Mouse (Mus musculus) forebrain, embryonic 11.5 days (tissue): ENCODE results near the gene Tsc22d3. TPM values are rescaled to one million over a fixed set of nuclear protein-coding genes. Genes with fewer than 3 reads are reported as not detected.
A peak's percentile ranks its signal among the peaks of the same experiment; 100 is the strongest.

ENCODE experiments used
- ATAC-seq: fragments of 200-750 bp; cut with Nextera tagmentation; replicated peaks from 2 replicates; pipeline ENCODE4 v1.8.0; 2017; ENCODE audit warnings: moderate TSS enrichment; ENCODE audit not compliant: low FRiP score
- DNase-seq: peaks from one replicate; pipeline ENCODE4 v3.0.0-alpha.2; 2017; ENCODE audit warnings: low spot score
- H3K27ac ChIP-seq: fragments of 300-500 bp; sonication (generic); 2 replicates; pipeline ENCODE4 v1.5.1; 2014; ENCODE audit warnings: low read depth, low read length
- H3K27me3 ChIP-seq: fragments of 300-500 bp; sonication (generic); 2 replicates; pipeline ENCODE4 v1.6.1; 2014; ENCODE audit warnings: mild to moderate bottlenecking, low read length, mixed read lengths; ENCODE audit not compliant: control insufficient read depth, insufficient read depth
- H3K36me3 ChIP-seq: fragments of 300-500 bp; sonication (generic); 2 replicates; pipeline ENCODE4 v1.6.1; 2014; ENCODE audit warnings: mild to moderate bottlenecking, low read length, moderate library complexity, mixed read lengths; ENCODE audit not compliant: control insufficient read depth, insufficient read depth
- H3K4me1 ChIP-seq: fragments of 300-500 bp; sonication (generic); replicated peaks from 2 replicates; pipeline ENCODE4 v1.6.1; 2014; ENCODE audit warnings: low read length, mixed read lengths; ENCODE audit not compliant: control insufficient read depth, insufficient read depth
- H3K4me2 ChIP-seq: fragments of 300-500 bp; sonication (generic); 2 replicates; pipeline ENCODE4 v1.6.1; 2014; ENCODE audit warnings: low read depth, mild to moderate bottlenecking, low read length, moderate library complexity, mixed read lengths; ENCODE audit not compliant: severe bottlenecking
- H3K4me3 ChIP-seq: fragments of 300-500 bp; sonication (generic); 2 replicates; pipeline ENCODE4 v1.5.1; 2014; ENCODE audit warnings: low read depth, low read length
- H3K9ac ChIP-seq: fragments of 300-500 bp; sonication (generic); 2 replicates; pipeline ENCODE4 v1.6.1; 2014; ENCODE audit warnings: low read length
- H3K9me3 ChIP-seq: fragments of 300-500 bp; sonication (generic); 2 replicates; pipeline ENCODE4 v1.6.1; 2016; ENCODE audit warnings: low read length, mixed read lengths; ENCODE audit not compliant: control insufficient read depth
- WGBS: fragments of 180-500 bp; shearing (Covaris S2); extraction: QIAGEN DNeasy Blood & Tissue Kit; methylation state at CpG from one replicate; pipeline ENCODE4 v1.1.7; 2014; 5-methylcytosine and 5-hydroxymethylcytosine counted together
- polyA plus RNA-seq: library from polyadenylated mRNA; unstranded; fragments of >200 nt; fragmentation: Nextera tagmentation; extraction: Ambion mirVana; gene quantifications from 2 replicates; pipeline ENCODE4 v1.2.1, GENCODE M21; 2014

Tsc22d3 gene
- polyA plus RNA-seq: 101 and 105 TPM in 2 replicates

DNA sequence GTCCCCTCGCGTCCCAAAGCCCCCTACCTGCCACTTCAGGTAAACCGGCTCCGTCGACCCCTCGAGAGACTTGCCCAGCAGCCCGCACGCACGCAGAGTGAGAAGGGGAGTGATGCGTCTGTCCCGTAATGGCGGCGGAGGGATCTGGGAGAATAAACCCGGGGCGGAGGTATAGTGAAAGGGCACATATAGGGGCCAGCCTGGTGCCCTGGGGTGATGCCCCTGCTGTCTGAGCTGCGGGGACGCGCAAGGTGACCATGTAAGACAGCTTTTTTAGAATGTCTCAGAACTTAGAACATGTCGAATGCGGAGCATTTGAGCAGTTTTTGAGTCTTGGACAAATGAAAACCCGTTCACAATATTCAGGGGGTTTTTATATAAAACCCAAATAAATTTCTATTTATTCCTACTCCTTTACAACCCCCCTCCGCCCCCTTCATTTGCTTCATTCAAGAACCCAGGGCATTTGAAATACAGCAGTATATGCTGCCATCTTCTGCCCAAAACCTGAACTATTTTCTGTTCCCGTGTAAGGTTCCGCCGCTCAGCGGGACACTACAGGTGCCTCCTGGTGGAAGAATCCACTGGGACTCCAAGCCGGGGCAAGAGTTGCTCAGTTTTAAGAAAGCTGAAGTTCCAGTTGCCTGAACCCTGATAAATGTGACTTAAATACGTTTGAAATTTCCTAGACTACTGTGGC is at the start of gene Tsc22d3:
Gene Tsc22d3 (minus strand): TSS at position 250 of the 700 bp plus-strand sequence.
- H3K4me3 ChIP-seq: peak within 1 kb of the TSS; percentile 43
- H3K9ac ChIP-seq: no peak within 1 kb of the TSS
- no peak; the same call in none of the 2 replicates for ATAC-seq
- no peaks in the 10 kb centered on the region for H3K9me3 ChIP-seq
- H3K4me2 ChIP-seq: peak within 1 kb of the TSS; percentile 67
- no peak within 1 kb of the TSS for H3K27ac ChIP-seq
- H3K36me3 ChIP-seq: no peaks in the 10 kb centered on the region
- WGBS: 30% methylated on average over 28 of the region's 28 CpGs
- no peaks in the 10 kb centered on the region for H3K4me1 ChIP-seq
- H3K27me3 ChIP-seq: peaks cover 41% of the 10 kb centered on the region
- peak; percentile 59 for DNase-seq

DNA sequence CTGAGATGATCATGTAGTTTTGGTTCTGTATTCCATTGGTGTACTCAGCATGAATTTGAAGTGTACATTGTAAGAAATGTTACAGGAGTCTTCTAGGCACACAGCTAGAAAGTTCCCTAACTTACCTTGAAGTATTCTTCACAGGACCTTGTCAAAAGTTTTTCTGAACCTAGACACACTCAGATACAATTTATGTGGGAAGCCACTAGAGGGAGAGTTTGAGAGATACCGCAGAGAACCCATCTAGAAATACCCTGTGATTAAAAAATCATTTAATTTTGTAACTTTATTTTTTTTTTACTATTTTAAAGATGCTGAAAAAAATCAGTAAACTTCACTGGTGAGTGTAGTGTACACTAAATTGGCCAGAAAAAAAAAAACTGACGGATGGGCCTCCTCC is 39.1 kb upstream of the Tsc22d3 start:
- H3K4me1 ChIP-seq: no peaks in the 10 kb centered on the region

DNA sequence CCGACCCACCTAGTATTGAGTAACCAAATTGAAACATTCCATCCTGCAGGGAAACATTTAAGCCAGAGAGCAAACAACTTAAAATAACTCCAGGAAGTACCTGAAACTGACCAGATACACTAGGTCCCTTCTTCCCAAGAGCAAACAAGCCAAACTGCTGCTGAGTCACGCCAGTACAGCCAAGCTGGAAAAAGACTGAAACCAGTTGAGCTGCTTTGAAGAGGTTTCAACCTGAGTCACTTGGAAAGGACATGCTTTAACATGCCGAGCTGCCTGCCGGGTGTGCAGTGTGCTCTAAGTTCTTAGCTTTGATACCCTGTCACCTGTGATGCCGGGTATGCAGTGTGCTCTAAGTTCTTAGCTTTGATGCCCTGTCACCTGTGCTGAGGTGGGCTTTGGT is 37.6 kb upstream of the Tsc22d3 start:
- no peaks in the 10 kb centered on the region for H3K36me3 ChIP-seq
- ATAC-seq (no peak), DNase-seq (no peak)
- H3K4me1 ChIP-seq: no peaks in the 10 kb centered on the region
- no peaks in the 10 kb centered on the region; the same call in 1 of the 2 replicates for H3K27me3 ChIP-seq
- no peak overlapping the region for H3K4me3 ChIP-seq
- 88% methylated on average over 5 of the region's 5 CpGs for WGBS
- H3K9me3 ChIP-seq: no peaks in the 10 kb centered on the region
- H3K4me2 ChIP-seq: no peak overlapping the region
- no peak overlapping the region for H3K27ac ChIP-seq
- no peak overlapping the region for H3K9ac ChIP-seq

More for the DNA sequence above, 39.1 kb upstream of the Tsc22d3 start:
- Histone ChIP-seq H3K4me3 (no peak overlapping the region), H3K27ac (no peak overlapping the region), H3K9me3 (no peaks in the 10 kb centered on the region), H3K4me2 (no peak overlapping the region), H3K9ac (no peak overlapping the region), H3K27me3 (no peaks in the 10 kb centered on the region; the same call in 1 of the 2 replicates), H3K36me3 (no peaks in the 10 kb centered on the region)
- DNase-seq (no peak), ATAC-seq (no peak)
- 65% methylated on average over 2 of the region's 2 CpGs for WGBS

DNA sequence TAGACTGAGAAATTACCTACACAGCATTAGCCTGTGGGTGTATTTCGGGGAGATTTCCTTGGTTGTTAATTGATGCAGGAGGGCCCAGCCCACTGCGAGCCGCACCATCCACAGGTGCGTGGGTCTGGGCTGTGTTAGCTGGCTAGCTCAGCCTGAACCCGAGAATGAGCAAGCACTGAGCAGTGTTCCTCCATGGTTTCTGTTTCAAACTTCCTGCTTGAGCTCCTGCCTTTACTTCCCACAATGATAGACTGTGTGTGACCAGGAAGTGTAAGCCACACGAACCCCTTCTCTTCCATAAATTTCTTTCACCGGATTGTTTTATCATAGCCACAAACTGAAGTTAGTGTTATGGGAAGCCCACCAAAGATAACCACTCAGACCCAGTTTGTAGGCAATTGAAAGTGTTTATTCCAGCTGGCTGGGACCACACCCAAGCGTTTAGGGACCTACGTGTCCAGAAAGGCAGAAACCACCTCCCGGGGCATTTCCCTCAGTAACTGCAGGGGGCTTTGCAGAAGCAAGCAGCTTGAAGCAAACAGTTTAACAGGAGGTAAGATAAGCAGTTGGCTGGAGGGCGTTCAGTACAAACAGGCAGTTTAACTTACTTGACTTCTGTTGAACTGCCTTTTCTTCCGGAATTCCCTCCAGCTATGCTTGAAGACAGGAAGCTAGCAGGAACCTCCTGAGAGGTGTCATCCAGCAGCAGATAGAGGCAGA is 24.6 kb upstream of the Tsc22d3 start:
- Histone ChIP-seq H3K9me3 (no peaks in the 10 kb centered on the region), H3K27me3 (peaks cover 4% of the 10 kb centered on the region; the same call in 1 of the 2 replicates), H3K36me3 (no peaks in the 10 kb centered on the region), H3K9ac (no peak overlapping the region), H3K4me1 (no peaks in the 10 kb centered on the region), H3K27ac (no peak overlapping the region), H3K4me2 (no peak overlapping the region), H3K4me3 (no peak overlapping the region)
- WGBS: 70% methylated on average over 12 of the region's 12 CpGs
- no peak for DNase-seq
- ATAC-seq: no peak

DNA sequence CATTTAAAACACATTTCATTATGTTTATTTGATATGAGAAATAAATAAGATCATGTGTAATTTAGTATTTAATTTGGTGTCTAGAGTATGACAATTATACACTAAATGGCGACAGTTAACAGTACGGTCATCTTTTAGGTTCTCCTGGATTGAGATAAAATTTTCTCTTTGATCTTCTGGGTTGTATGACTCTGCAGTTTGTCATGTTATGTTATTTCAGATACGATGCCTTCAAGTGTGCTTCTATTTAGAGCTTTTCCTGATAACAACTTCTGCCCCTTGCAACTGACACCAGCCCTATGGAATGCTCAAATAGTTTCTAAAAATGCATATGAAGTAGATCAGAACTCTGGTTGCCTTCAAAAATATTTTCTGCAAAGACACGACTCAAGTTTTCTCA is 9.5 kb upstream of the Tsc22d3 start:
- no peaks in the 10 kb centered on the region for H3K9me3 ChIP-seq
- ATAC-seq (no peak), DNase-seq (no peak)
- H3K9ac ChIP-seq: no peak overlapping the region
- H3K27me3 ChIP-seq: peaks cover 15% of the 10 kb centered on the region
- 87% methylated on average over 4 of the region's 4 CpGs for WGBS
- H3K27ac ChIP-seq: no peak overlapping the region
- H3K4me1 ChIP-seq: no peaks in the 10 kb centered on the region
- no peak overlapping the region for H3K4me3 ChIP-seq
- no peak overlapping the region for H3K4me2 ChIP-seq
- no peaks in the 10 kb centered on the region for H3K36me3 ChIP-seq

DNA sequence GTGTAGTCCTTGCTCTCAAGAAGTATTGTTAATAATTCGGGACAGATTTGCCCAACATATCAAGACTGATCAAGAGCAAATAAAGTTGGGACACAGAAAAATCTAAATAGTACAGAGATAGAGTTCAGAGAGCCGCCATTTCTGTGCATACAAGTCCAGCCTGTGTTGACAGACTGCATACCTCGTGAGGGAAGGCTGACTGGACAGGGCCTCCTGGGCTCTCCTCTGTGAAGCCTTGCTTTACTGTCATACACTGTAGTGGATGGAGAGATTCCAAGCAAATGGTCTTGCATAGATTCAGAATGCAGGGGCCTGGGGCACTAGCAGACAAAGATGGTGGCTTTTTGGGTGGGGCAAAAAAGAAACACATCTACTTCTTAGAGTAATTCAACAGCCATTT is 1.4 kb upstream of the Tsc22d3 start:
- H3K9ac ChIP-seq: no peak overlapping the region
- H3K4me1 ChIP-seq: no peaks in the 10 kb centered on the region
- H3K4me3 ChIP-seq: no peak overlapping the region
- H3K36me3 ChIP-seq: no peaks in the 10 kb centered on the region
- 76% methylated on average over 3 of the region's 3 CpGs for WGBS
- H3K9me3 ChIP-seq: no peaks in the 10 kb centered on the region
- H3K4me2 ChIP-seq: no peak overlapping the region
- H3K27me3 ChIP-seq: peaks cover 41% of the 10 kb centered on the region
- no peak for ATAC-seq
- DNase-seq: no peak
- H3K27ac ChIP-seq: no peak overlapping the region

DNA sequence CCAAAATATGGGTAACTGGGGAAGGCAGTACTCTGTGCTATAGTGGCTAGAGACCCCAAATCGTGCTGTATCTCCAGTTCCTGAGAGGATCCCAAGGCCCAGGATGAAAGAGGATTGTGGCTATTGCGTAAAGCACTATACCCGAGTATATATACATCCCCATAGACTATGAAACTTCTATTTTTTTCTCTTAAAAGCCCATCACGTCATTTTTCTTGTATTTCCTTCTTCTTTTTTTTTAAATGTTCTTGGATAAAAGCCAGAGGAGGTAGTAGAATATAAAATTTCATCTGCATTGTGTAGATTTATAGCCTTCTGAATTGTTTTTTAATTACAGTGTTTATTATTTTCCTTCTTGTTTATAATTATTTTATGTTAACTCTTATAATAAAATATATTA is 852 bp upstream of the Tsc22d3 start:
- no peaks in the 10 kb centered on the region for H3K36me3 ChIP-seq
- no peak overlapping the region for H3K9ac ChIP-seq
- no peaks in the 10 kb centered on the region for H3K4me1 ChIP-seq
- WGBS: 70% methylated on average over 4 of the region's 4 CpGs
- DNase-seq: no peak
- no peak overlapping the region for H3K4me2 ChIP-seq
- H3K27me3 ChIP-seq: peaks cover 41% of the 10 kb centered on the region
- H3K4me3 ChIP-seq: no peak overlapping the region
- no peak for ATAC-seq
- H3K27ac ChIP-seq: no peak overlapping the region
- H3K9me3 ChIP-seq: no peaks in the 10 kb centered on the region

DNA sequence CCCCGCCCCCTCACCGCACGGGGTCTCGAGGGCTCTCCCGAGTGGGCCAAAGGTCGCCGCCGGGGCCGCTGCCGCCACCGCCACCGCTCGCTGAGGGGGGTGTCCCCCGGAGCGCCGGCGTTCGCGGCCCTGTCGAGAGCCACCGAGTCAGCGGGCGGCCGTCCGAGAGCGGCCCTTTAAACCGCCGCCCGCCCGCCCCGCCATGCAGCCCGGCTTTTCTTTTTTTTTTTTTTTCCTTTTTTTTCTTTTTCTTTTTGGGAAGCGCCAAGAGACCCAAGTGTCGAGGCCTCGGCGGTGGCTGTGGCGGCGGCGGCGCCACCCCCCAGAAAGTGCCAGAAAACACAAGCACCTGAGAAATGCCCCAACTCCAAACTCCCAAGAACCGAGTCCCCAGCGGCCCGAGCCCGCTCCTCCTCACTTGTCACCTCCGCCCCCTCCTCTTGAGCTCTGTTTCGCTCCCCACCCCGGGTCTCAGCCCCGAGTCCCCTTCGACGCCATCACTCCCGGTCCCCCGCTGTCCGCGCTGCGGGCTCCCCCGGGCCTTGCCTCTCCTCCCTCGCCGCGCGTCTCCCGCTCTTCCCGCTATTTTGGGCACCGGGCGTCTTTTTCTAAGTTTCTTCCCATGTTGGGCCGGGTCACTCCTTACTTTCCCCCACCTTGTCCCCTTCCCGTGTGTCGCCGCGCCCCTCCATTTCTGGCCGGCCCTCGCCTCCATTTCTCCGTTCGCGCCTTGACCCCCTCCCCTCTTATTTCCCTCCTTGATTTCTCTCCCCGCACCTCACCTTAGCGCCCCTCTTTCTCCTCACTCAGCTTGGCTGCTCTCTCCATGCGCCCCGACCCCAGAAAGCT is 674 bp downstream of the Tsc22d3 start:
- DNase-seq (peak; percentile 54), ATAC-seq (peak; percentile 44)
- Histone ChIP-seq H3K9me3 (no peaks in the 10 kb centered on the region), H3K27me3 (peaks cover 41% of the 10 kb centered on the region), H3K4me3 (peak overlapping the region; percentile 43), H3K4me1 (no peaks in the 10 kb centered on the region), H3K4me2 (peak overlapping the region; percentile 67), H3K27ac (no peak overlapping the region), H3K36me3 (no peaks in the 10 kb centered on the region), H3K9ac (no peak overlapping the region)
- WGBS: 19% methylated on average over 70 of the region's 78 CpGs
